Mouse (Mus musculus) neural tube, embryonic 13.5 days (tissue): ENCODE measurements at regions not wholly inside any gene's neighbourhood (a gene's known extent, or its start where the extent isn't known, plus 50 kb on each side); places are given as distances from the start of the nearest gene placed in this dataset.

Experiments
- ATAC-seq: fragments of 200-750 bp; cut with Nextera tagmentation; 2 replicates; pipeline ENCODE4 v1.8.0; 2017; ENCODE audit warnings: low read depth, mild to moderate bottlenecking, moderate TSS enrichment, moderate library complexity
- H3K27ac ChIP-seq: fragments of 300-500 bp; sonication (generic); replicated peaks from 2 replicates; pipeline ENCODE4 v1.5.1; 2015; ENCODE audit warnings: moderate library complexity, mild to moderate bottlenecking, inconsistent platforms
- H3K27me3 ChIP-seq: fragments of 300-500 bp; sonication (generic); 2 replicates; pipeline ENCODE4 v1.6.1; 2015; ENCODE audit warnings: mild to moderate bottlenecking, inconsistent platforms
- H3K36me3 ChIP-seq: fragments of 300-500 bp; sonication (generic); 2 replicates; pipeline ENCODE4 v1.6.1; 2015; ENCODE audit warnings: mild to moderate bottlenecking, inconsistent platforms
- H3K4me1 ChIP-seq: fragments of 300-500 bp; sonication (generic); replicated peaks from 2 replicates; pipeline ENCODE4 v1.6.1; 2015; ENCODE audit warnings: inconsistent platforms
- H3K4me2 ChIP-seq: fragments of 300-500 bp; sonication (generic); 2 replicates; pipeline ENCODE4 v1.6.1; 2015; ENCODE audit warnings: inconsistent platforms, mild to moderate bottlenecking, moderate library complexity
- H3K4me3 ChIP-seq: fragments of 300-500 bp; sonication (generic); 2 replicates; pipeline ENCODE4 v1.5.1; 2015; ENCODE audit warnings: mild to moderate bottlenecking, inconsistent platforms
- H3K9ac ChIP-seq: fragments of 300-500 bp; sonication (generic); 2 replicates; pipeline ENCODE4 v1.6.1; 2015; ENCODE audit warnings: moderate library complexity, mild to moderate bottlenecking, inconsistent platforms
- H3K9me3 ChIP-seq: fragments of 300-500 bp; sonication (generic); 2 replicates; pipeline ENCODE4 v1.6.1; 2016; ENCODE audit warnings: inconsistent platforms
- WGBS: fragments of 180-500 bp; shearing (Covaris S2); methylation state at CpG from one replicate; pipeline ENCODE4 v1.1.7; 2015; 5-methylcytosine and 5-hydroxymethylcytosine counted together

GRCm38 (mm10) chr9:113438394-113438793 is 269.7 kb downstream of the Pdcd6ip start:
- no peak for ATAC-seq
- Histone ChIP-seq H3K27ac (no peak overlapping the region), H3K4me3 (no peak overlapping the region), H3K9ac (no peak overlapping the region), H3K36me3 (no peaks in the 10 kb centered on the region), H3K4me1 (peaks cover 4% of the 10 kb centered on the region), H3K9me3 (no peaks in the 10 kb centered on the region), H3K4me2 (no peak overlapping the region), H3K27me3 (no peaks in the 10 kb centered on the region)
- 70% methylated on average over 7 of the region's 7 CpGs for WGBS

GRCm38 (mm10) chr9:113435921-113436320 is 272.1 kb downstream of the Pdcd6ip start:
- ATAC-seq, result no peak
- no peak overlapping the region for H3K4me3 ChIP-seq
- H3K27me3 ChIP-seq, result no peaks in the 10 kb centered on the region
- H3K27ac ChIP-seq, result no peak overlapping the region
- no peaks in the 10 kb centered on the region for H3K4me1 ChIP-seq
- no peak overlapping the region for H3K9ac ChIP-seq
- H3K4me2 ChIP-seq, result no peak overlapping the region
- no peaks in the 10 kb centered on the region for H3K9me3 ChIP-seq
- no peaks in the 10 kb centered on the region for H3K36me3 ChIP-seq

- H3K9me3 ChIP-seq, result peaks cover 4% of the 10 kb centered on the region; the same call in 1 of the 2 replicates
- H3K27ac ChIP-seq, result no peak overlapping the region
- no peaks in the 10 kb centered on the region for H3K27me3 ChIP-seq
- WGBS, result 85% methylated on average over 4 of the region's 4 CpGs
- no peak overlapping the region for H3K4me2 ChIP-seq
- H3K36me3 ChIP-seq, result no peaks in the 10 kb centered on the region
- H3K4me1 ChIP-seq, result no peaks in the 10 kb centered on the region
- no peak overlapping the region for H3K4me3 ChIP-seq
- ATAC-seq, result no peak
- no peak overlapping the region for H3K9ac ChIP-seq
Measured at GRCm38 (mm10) chr9:113433424-113433823, 274.6 kb downstream of the Pdcd6ip start.

GRCm38 (mm10) chr9:113432601-113433179 is 275.4 kb downstream of the Pdcd6ip start:
- no peaks in the 10 kb centered on the region for H3K4me1 ChIP-seq
- H3K27me3 ChIP-seq, result no peaks in the 10 kb centered on the region
- H3K36me3 ChIP-seq, result no peaks in the 10 kb centered on the region
- ATAC-seq, result no peak
- 85% methylated on average over 9 of the region's 9 CpGs for WGBS
- H3K4me3 ChIP-seq, result no peak overlapping the region
- H3K9me3 ChIP-seq, result peaks cover 4% of the 10 kb centered on the region; the same call in 1 of the 2 replicates
- no peak overlapping the region for H3K9ac ChIP-seq
- H3K4me2 ChIP-seq, result no peak overlapping the region
- no peak overlapping the region for H3K27ac ChIP-seq

- H3K9ac ChIP-seq, result no peak overlapping the region
- H3K36me3 ChIP-seq, result no peaks in the 10 kb centered on the region
- H3K9me3 ChIP-seq, result peaks cover 4% of the 10 kb centered on the region; the same call in 1 of the 2 replicates
- no peak for ATAC-seq
- WGBS, result 80% methylated on average over 4 of the region's 4 CpGs
- no peak overlapping the region for H3K27ac ChIP-seq
- no peak overlapping the region for H3K4me2 ChIP-seq
- H3K27me3 ChIP-seq, result no peaks in the 10 kb centered on the region
- H3K4me1 ChIP-seq, result no peaks in the 10 kb centered on the region
- no peak overlapping the region for H3K4me3 ChIP-seq
Measured at GRCm38 (mm10) chr9:113430411-113430810, 277.6 kb downstream of the Pdcd6ip start.

GRCm38 (mm10) chr9:113427281-113427680 is 280.8 kb downstream of the Pdcd6ip start:
- Histone ChIP-seq H3K4me3 (no peak overlapping the region), H3K27me3 (no peaks in the 10 kb centered on the region), H3K9ac (no peak overlapping the region), H3K27ac (no peak overlapping the region), H3K9me3 (peaks cover 4% of the 10 kb centered on the region; the same call in 1 of the 2 replicates), H3K4me2 (no peak overlapping the region), H3K36me3 (no peaks in the 10 kb centered on the region), H3K4me1 (no peaks in the 10 kb centered on the region)
- ATAC-seq, result no peak
- whole genome bisulfite sequencing, result 85% methylated on average over 4 of the region's 4 CpGs

GRCm38 (mm10) chr9:113426324-113426723 is 281.7 kb downstream of the Pdcd6ip start:
- Histone ChIP-seq H3K4me2 (no peak overlapping the region), H3K4me3 (no peak overlapping the region), H3K9ac (no peak overlapping the region), H3K36me3 (no peaks in the 10 kb centered on the region), H3K4me1 (no peaks in the 10 kb centered on the region), H3K27ac (no peak overlapping the region), H3K9me3 (peaks cover 4% of the 10 kb centered on the region; the same call in 1 of the 2 replicates), H3K27me3 (no peaks in the 10 kb centered on the region)
- no peak for ATAC-seq
- WGBS, result 92% methylated on average over 15 of the region's 15 CpGs

- Histone ChIP-seq H3K9ac (no peak overlapping the region), H3K36me3 (no peaks in the 10 kb centered on the region), H3K27ac (no peak overlapping the region), H3K4me2 (no peak overlapping the region), H3K27me3 (no peaks in the 10 kb centered on the region), H3K4me1 (no peaks in the 10 kb centered on the region), H3K9me3 (no peaks in the 10 kb centered on the region), H3K4me3 (no peak overlapping the region)
- no peak for ATAC-seq
Measured at GRCm38 (mm10) chr9:113421645-113422044, 286.4 kb downstream of the Pdcd6ip start.

GRCm38 (mm10) chr9:113421121-113421520 is 286.9 kb downstream of the Pdcd6ip start:
- no peak for ATAC-seq
- Histone ChIP-seq H3K4me2 (no peak overlapping the region), H3K36me3 (no peaks in the 10 kb centered on the region), H3K27me3 (no peaks in the 10 kb centered on the region), H3K4me1 (peaks cover under 1% of the 10 kb centered on the region; the same call in 1 of the 2 replicates), H3K27ac (no peak overlapping the region), H3K9ac (no peak overlapping the region), H3K4me3 (no peak overlapping the region), H3K9me3 (no peaks in the 10 kb centered on the region)
- 94% methylated on average over 7 of the region's 7 CpGs for WGBS

- peaks cover 12% of the 10 kb centered on the region for H3K4me1 ChIP-seq
Measured at GRCm38 (mm10) chr9:113419801-113420200, 288.3 kb downstream of the Pdcd6ip start.

GRCm38 (mm10) chr9:113417106-113417505 is 291.0 kb downstream of the Pdcd6ip start:
- Histone ChIP-seq H3K27ac (no peak overlapping the region), H3K9ac (no peak overlapping the region), H3K4me2 (no peak overlapping the region), H3K27me3 (no peaks in the 10 kb centered on the region), H3K4me1 (peaks cover 12% of the 10 kb centered on the region), H3K36me3 (no peaks in the 10 kb centered on the region), H3K4me3 (no peak overlapping the region), H3K9me3 (no peaks in the 10 kb centered on the region)
- 91% methylated on average over 3 of the region's 3 CpGs for WGBS
- no peak for ATAC-seq

More at GRCm38 (mm10) chr9:113419801-113420200, 288.3 kb downstream of the Pdcd6ip start:
- WGBS, result 100% methylated on average over 1 of the region's 1 CpGs
- no peaks in the 10 kb centered on the region for H3K36me3 ChIP-seq
- H3K9ac ChIP-seq, result no peak overlapping the region
- no peak overlapping the region for H3K4me2 ChIP-seq
- no peaks in the 10 kb centered on the region for H3K9me3 ChIP-seq
- ATAC-seq, result no peak
- no peak overlapping the region for H3K27ac ChIP-seq
- H3K4me3 ChIP-seq, result no peak overlapping the region
- H3K27me3 ChIP-seq, result no peaks in the 10 kb centered on the region

GRCm38 (mm10) chr9:113415511-113415931 is 292.5 kb downstream of the Pdcd6ip start:
- Histone ChIP-seq H3K27me3 (no peaks in the 10 kb centered on the region), H3K4me3 (no peak overlapping the region), H3K36me3 (no peaks in the 10 kb centered on the region), H3K4me2 (no peak overlapping the region), H3K4me1 (peaks cover 12% of the 10 kb centered on the region), H3K27ac (no peak overlapping the region), H3K9ac (no peak overlapping the region), H3K9me3 (no peaks in the 10 kb centered on the region)
- 12% methylated on average over 5 of the region's 5 CpGs for WGBS
- ATAC-seq, result peak; percentile 53; the same call in 1 of the 2 replicates

GRCm38 (mm10) chr9:113414690-113415089 is 293.4 kb downstream of the Pdcd6ip start:
- peaks cover 12% of the 10 kb centered on the region for H3K4me1 ChIP-seq
- no peaks in the 10 kb centered on the region for H3K9me3 ChIP-seq
- ATAC-seq, result no peak
- WGBS, result 64% methylated on average over 1 of the region's 1 CpGs
- H3K9ac ChIP-seq, result no peak overlapping the region
- no peak overlapping the region for H3K27ac ChIP-seq
- no peaks in the 10 kb centered on the region for H3K27me3 ChIP-seq
- no peak overlapping the region for H3K4me3 ChIP-seq
- no peaks in the 10 kb centered on the region for H3K36me3 ChIP-seq
- no peak overlapping the region for H3K4me2 ChIP-seq
